13 mouse cellular contexts compared by ENCODE assay signal in the genomic region with DNA sequence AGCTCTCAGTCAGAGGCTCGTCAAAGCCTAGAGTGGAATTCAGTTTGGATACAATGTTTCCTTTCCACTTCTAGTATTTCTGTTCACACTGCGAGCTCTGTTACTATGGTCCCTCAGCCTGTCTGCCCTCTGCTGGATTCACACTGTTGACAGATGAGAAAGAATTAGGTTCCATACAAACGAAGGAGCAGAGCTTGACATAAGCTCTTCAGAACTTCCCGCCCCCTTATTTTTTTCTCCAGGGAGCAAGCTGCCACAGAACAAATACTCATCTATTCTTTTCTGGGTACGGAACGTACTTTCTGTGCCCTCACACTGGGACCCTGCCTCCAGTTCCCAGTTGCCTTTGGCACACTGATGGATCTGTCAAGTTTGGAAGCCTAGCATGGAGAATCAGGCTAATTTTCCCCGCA.
A peak's percentile ranks its signal among the peaks of the same experiment; 100 is the strongest.
DNase-seq lines count a peak whose midpoint lies in the region; TF ChIP-seq lines count a peak whose summit lies in the region.
"Had no signal": no experiment of that assay in that cellular context is flagged by ENCODE, and none has a peak within 500 bp of the region (broad histone marks: within the 10 kb centered on the region; RNA-seq: fewer than 3 reads in every experiment).

No protein-coding gene starts in this region.

- 60% methylated on average over 7 of the region's 7 CpGs for WGBS in kidney, adult 2 months

- DNase-seq in cerebellum, postnatal 14 days, result peak; percentile 20 to 33
- DNase-seq in cerebellum, adult 8-10 months, result no peak
- peak; percentile 7 for DNase-seq in kidney, postnatal 10 days
- no peak for DNase-seq in kidney, adult 2 months
- DNase-seq in right cerebral cortex, postnatal 10 days (ENCODE audit: low spot score in 2 of 2), result peak; percentile 56 to 57
- DNase-seq in right cerebral cortex, postnatal 36 days (ENCODE audit: low spot score in 2 of 2), result no peak
- no peak for DNase-seq in urinary bladder, postnatal 10 days (ENCODE audit: low spot score)
- DNase-seq in T-cell, adult 2 months (ENCODE audit: low spot score), result no peak
- DNase-seq: heart, adult 18-20 months; kidney, postnatal 25 days; liver, embryonic 13.5 days had no signal

- no peak for TF ChIP-seq CTCF in kidney, adult 2 months (conservative IDR thresholded peaks at IDR 0.05; ENCODE audit: insufficient read depth, insufficient read length, low read depth, low read length)

- no peaks in the 10 kb centered on the region for H3K4me1 ChIP-seq in kidney, adult 2 months (ENCODE audit: control insufficient read depth, insufficient read depth, low read length)
- H3K4me1 ChIP-seq: forebrain, embryonic 15.5 days; liver, embryonic 13.5 days had no signal

- no peak for TF ChIP-seq POLR2A in kidney, adult 2 months (IDR thresholded peaks at IDR 0.05; ENCODE audit: low read depth, low read length)

- H3K4me3 ChIP-seq in kidney, adult 2 months (ENCODE audit: insufficient read depth, low read depth, low read length), result no peak overlapping the region
- H3K4me3 ChIP-seq: forebrain, embryonic 15.5 days; liver, embryonic 13.5 days had no signal

- no peaks in the 10 kb centered on the region for H3K36me3 ChIP-seq in kidney, adult 2 months (ENCODE audit: control insufficient read depth, insufficient read depth, low read length)
- H3K36me3 ChIP-seq: forebrain, embryonic 15.5 days; liver, embryonic 13.5 days had no signal

- H3K27me3 ChIP-seq in kidney, adult 2 months (replicated peaks; ENCODE audit: control insufficient read depth, insufficient read depth, low read length), result no peaks in the 10 kb centered on the region; the same call in 1 of the 2 replicates
- H3K27me3 ChIP-seq: forebrain, embryonic 15.5 days; liver, embryonic 13.5 days had no signal

- no peak overlapping the region for H3K27ac ChIP-seq in kidney, adult 2 months (ENCODE audit: insufficient read depth, low read depth, low read length)
- H3K27ac ChIP-seq: forebrain, embryonic 15.5 days; liver, embryonic 13.5 days; macrophage had no signal

Comparison
In these comparisons a context has a peak if more than half of its experiments do, and no peak if none do; other contexts are left out.
1. DNase-seq: peak in cerebellum, postnatal 14 days (2 of 2), kidney, postnatal 10 days (single experiment) and right cerebral cortex, postnatal 10 days (2 of 2); none in cerebellum, adult 8-10 months (single experiment), kidney, adult 2 months (single experiment), right cerebral cortex, postnatal 36 days (0 of 2), urinary bladder, postnatal 10 days (single experiment) and T-cell, adult 2 months (single experiment).